Mouse (Mus musculus): ENCODE data around the gene Olfr769. TPM values are rescaled to one million over a fixed set of nuclear protein-coding genes. Genes with fewer than 3 reads are reported as not detected.
"Not testable (repeated sequence)": the region's sequence is repeated elsewhere in the genome, so short reads cannot be mapped to it uniquely, and the experiment has no call there.

Gene Olfr769
- polyA plus RNA-seq (2016; fragmentation: Nextera tagmentation; extraction: Ambion mirVana): not detected in 2 replicates

DNA sequence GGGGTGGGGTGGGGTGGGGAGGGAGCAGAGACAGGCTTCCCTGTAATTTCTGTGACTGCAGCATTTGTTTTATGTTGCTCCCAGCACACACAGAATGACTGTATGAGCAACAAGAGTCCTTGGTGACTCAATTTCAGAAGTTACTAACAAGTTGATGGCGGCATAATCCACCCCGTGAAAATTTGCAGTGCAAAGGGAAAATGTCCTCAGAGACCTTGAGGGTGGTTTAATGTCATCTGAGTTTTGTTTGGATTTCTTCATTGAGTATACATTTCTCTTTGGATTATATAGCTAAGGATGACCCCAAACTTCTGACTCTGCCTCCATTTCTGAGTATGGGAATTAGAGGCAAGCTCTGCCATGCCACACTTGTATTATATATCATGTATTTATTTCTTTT lies at the start of gene Olfr769:
Gene Olfr769, minus strand, starts transcription at position 101 of the 400 bp plus-strand sequence.
- WGBS: 90% methylated on average over 2 of the region's 2 CpGs

DNA sequence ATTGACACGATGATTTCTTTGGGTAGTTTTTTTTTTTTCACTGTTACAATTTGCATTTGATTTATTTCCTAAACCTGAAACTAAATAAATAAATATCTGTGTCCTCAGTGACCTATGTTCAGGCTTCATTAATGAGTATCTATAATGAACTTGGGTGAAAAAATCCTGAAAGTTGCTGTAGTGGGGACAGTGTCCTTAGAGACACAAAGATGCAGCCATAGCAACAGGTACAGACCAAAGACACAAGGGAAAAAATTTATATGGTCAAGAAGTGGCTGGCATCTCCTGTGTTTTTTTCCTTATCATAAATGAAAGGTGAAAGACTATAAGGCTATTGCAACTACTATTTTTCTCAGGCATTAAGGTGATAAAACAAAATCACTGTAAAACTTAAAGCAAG lies 47.0 kb upstream of the Olfr769 start, which contains the start of gene Olfr771:
Gene Olfr771, minus strand, starts transcription at position 101 of the 400 bp plus-strand sequence.
- no peaks in the 10 kb centered on the region for H3K9me3 ChIP-seq
- 90% methylated on average over 1 of the region's 1 CpGs for WGBS

More for the DNA sequence above, at the start of gene Olfr769:
- no peak for ATAC-seq (ENCODE audit: low FRiP score, low read depth)
- Histone ChIP-seq H3K27me3 (replicated peaks) (no peaks in the 10 kb centered on the region), H3K9me3 (no peaks in the 10 kb centered on the region), H3K9ac (no peak within 1 kb of the TSS), H3K36me3 (no peaks in the 10 kb centered on the region), H3K4me3 (no peak within 1 kb of the TSS), H3K4me2 (replicated peaks) (no peak within 1 kb of the TSS), H3K27ac (no peak within 1 kb of the TSS), H3K4me1 (no peaks in the 10 kb centered on the region)

DNA sequence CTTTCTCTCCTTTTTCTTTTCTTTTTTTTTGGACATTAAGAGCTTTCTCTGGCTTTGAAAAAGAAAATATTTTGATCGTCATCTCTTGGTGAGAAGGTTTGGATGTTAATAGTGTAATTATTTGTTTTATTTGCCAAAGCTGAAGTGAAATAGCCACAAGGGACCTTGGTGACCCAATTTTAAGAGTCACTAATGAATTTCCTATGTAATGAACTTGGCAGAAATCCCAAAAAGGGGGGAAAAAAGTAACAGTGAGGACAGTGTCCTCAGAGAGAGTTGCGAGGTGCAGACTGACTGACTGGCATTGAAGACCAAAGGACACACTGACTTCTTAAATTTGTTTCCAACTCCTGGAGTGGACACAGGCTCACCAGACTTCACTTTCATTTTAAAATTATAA lies 21.2 kb upstream of the Olfr769 start, which contains the start of gene Olfr770:
Gene Olfr770, minus strand, starts transcription at position 101 of the 400 bp plus-strand sequence.
- Histone ChIP-seq H3K9me3 (no peaks in the 10 kb centered on the region), H3K36me3 (no peaks in the 10 kb centered on the region), H3K4me2 (replicated peaks) (no peak within 1 kb of the TSS), H3K4me1 (no peaks in the 10 kb centered on the region), H3K27ac (no peak within 1 kb of the TSS), H3K27me3 (replicated peaks) (no peaks in the 10 kb centered on the region), H3K9ac (no peak within 1 kb of the TSS), H3K4me3 (no peak within 1 kb of the TSS)
- 90% methylated on average over 2 of the region's 2 CpGs for WGBS
- no peak for ATAC-seq (ENCODE audit: low FRiP score, low read depth)

More for the DNA sequence above, 47.0 kb upstream of the Olfr769 start, which contains the start of gene Olfr771:
- H3K36me3 ChIP-seq: no peaks in the 10 kb centered on the region
- no peak within 1 kb of the TSS for H3K4me3 ChIP-seq
- no peaks in the 10 kb centered on the region for H3K27me3 ChIP-seq (replicated peaks)
- no peak for ATAC-seq (ENCODE audit: low FRiP score, low read depth)
- H3K27ac ChIP-seq: no peak within 1 kb of the TSS
- H3K9ac ChIP-seq: no peak within 1 kb of the TSS
- H3K4me1 ChIP-seq: no peaks in the 10 kb centered on the region
- H3K4me2 ChIP-seq (replicated peaks): no peak within 1 kb of the TSS

DNA sequence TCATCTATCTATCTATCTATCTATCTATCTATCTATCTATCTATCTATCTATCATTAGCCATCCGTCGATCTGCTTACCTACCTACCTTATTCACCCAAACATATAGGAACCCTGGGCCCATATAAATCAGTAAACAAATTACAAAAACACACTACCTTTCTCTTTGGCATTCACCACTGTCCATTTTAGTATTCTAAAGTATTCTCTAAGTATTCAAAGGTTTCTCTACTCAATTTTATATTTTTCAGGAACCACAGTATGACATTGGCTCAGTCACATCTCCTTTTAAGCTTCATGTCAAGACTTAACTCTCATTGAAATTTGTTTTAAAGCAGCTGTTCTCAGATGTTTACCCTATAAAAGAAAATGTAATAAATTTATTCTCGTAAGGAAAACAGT lies 2.5 kb downstream of the Olfr769 start:
- no peaks in the 10 kb centered on the region for H3K4me1 ChIP-seq
- no peak overlapping the region for H3K27ac ChIP-seq
- no peaks in the 10 kb centered on the region for H3K27me3 ChIP-seq (replicated peaks)
- 96% methylated on average over 3 of the region's 3 CpGs for WGBS
- H3K4me3 ChIP-seq: no peak overlapping the region
- H3K4me2 ChIP-seq (replicated peaks): no peak overlapping the region
- no peaks in the 10 kb centered on the region for H3K36me3 ChIP-seq
- H3K9ac ChIP-seq: no peak overlapping the region
- no peak for ATAC-seq (ENCODE audit: low FRiP score, low read depth)
- no peaks in the 10 kb centered on the region for H3K9me3 ChIP-seq

DNA sequence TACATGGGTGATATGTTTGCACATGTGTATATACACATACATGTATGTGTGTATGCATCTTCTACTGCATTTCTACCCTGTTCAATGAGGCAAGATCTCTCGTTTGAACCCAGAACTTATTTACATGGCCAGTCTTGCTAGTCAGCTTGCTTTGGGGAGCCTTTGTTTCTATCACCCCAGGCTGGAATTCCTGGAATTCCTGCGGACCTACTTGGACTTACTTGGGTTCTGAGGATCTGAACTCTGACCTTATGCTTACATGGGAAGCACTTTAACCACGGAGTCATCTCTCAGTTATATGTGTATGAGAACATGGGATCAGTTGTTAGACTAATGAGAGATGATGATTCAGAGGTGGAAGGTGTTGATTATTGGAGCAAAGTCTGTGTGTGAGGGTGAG lies 16.4 kb downstream of the Olfr769 start:
- ATAC-seq (ENCODE audit: low FRiP score, low read depth): no peak
- Histone ChIP-seq H3K4me3 (no peak overlapping the region), H3K4me1 (no peaks in the 10 kb centered on the region), H3K27me3 (replicated peaks) (no peaks in the 10 kb centered on the region), H3K9me3 (no peaks in the 10 kb centered on the region), H3K9ac (no peak overlapping the region), H3K27ac (no peak overlapping the region), H3K4me2 (replicated peaks) (no peak overlapping the region), H3K36me3 (no peaks in the 10 kb centered on the region)
- WGBS: 41% methylated on average over 3 of the region's 3 CpGs

DNA sequence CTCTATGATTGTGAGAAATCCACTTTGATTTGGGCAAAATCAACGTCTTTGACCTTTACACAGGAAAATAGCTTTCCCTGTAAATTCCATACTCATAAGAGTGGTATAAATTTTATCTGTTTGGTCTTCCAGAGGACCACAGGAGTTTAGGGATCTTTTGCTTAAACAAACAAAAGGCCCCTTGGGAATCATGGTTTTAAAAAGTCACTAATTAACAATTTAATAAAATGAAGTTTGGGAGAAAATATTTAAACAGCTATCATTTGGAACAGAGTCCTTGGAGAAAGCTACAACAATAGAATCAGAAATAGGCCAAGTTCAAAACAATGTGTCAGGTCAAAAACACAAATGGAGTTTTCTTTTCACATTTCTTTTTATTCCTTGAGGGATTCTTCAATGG lies 18.4 kb downstream of the Olfr769 start, which contains the start of gene Olfr768:
Gene Olfr768, minus strand, starts transcription at position 101 of the 400 bp plus-strand sequence.
- H3K27ac ChIP-seq: no peak within 1 kb of the TSS
- no peaks in the 10 kb centered on the region for H3K9me3 ChIP-seq
- no peak within 1 kb of the TSS for H3K4me2 ChIP-seq (replicated peaks)
- ATAC-seq (ENCODE audit: low FRiP score, low read depth): no peak
- H3K36me3 ChIP-seq: no peaks in the 10 kb centered on the region
- 76% methylated on average over 1 of the region's 1 CpGs for WGBS
- no peaks in the 10 kb centered on the region for H3K4me1 ChIP-seq
- no peak within 1 kb of the TSS for H3K9ac ChIP-seq
- no peak within 1 kb of the TSS for H3K4me3 ChIP-seq
- H3K27me3 ChIP-seq (replicated peaks): no peaks in the 10 kb centered on the region

DNA sequence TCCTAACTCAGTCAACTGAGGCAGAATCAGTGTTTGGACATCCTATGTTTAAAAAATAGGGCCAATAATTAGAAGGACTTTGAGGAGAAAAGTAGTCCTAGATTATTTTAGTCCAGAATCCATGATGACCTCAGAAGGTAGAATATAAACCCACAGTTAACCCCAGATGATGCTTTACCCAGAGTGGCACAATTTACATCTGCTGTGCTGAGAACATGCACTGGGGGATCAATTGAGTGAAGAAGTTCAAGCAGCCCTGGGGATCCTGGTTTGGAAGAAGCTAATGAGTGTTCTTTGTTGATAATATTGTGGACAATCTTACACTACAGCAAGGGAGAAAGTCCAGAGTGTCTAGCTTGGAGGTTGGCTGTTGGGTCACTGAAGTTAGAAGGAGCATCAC lies 34.9 kb downstream of the Olfr769 start, which contains the start of gene Olfr767:
Gene Olfr767, minus strand, starts transcription at position 101 of the 400 bp plus-strand sequence.
- not testable (repeated sequence) for H3K27me3 ChIP-seq (replicated peaks); H3K4me2 ChIP-seq (replicated peaks); H3K4me1 ChIP-seq; H3K36me3 ChIP-seq; ATAC-seq (ENCODE audit: low FRiP score, low read depth); H3K9ac ChIP-seq; H3K9me3 ChIP-seq; H3K27ac ChIP-seq; H3K4me3 ChIP-seq

DNA sequence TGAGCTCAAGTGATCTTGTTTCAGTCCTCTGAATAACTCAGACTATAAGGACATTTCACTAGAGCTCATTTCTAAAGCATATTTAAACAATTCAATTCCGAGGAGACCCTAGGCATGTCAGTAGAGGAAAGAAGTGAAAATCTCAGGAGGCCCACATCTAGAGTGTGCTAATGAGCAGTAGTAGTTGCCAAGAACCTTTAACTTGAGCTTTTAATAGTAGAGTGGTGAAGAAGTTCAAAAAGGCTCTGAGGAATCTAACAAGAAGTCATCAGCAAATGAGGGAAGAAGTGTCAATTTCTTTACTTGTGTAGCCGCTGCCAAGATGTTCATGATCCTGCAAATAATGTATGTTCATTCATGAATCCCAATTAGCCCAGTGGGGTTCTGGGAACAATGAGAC lies 48.8 kb downstream of the Olfr769 start, which contains the start of gene Olfr766-ps1:
Gene Olfr766-ps1, minus strand, starts transcription at position 101 of the 400 bp plus-strand sequence.
- 88% methylated on average over 2 of the region's 2 CpGs for WGBS
- ATAC-seq (ENCODE audit: low FRiP score, low read depth): no peak
- H3K4me3 ChIP-seq: no peak within 1 kb of the TSS
- H3K4me2 ChIP-seq (replicated peaks): no peak within 1 kb of the TSS
- no peaks in the 10 kb centered on the region for H3K36me3 ChIP-seq
- no peaks in the 10 kb centered on the region for H3K27me3 ChIP-seq (replicated peaks)
- H3K9me3 ChIP-seq: no peaks in the 10 kb centered on the region
- no peak within 1 kb of the TSS for H3K9ac ChIP-seq
- H3K4me1 ChIP-seq: no peaks in the 10 kb centered on the region
- no peak within 1 kb of the TSS for H3K27ac ChIP-seq

Other genes starting within 250 kb of the Olfr769 start
- 20.1 and 20.4 TPM in 2 replicates for gene Gdf11, start 226.1 kb downstream of the Olfr769 start, polyA plus RNA-seq (2016; fragmentation: Nextera tagmentation; extraction: Ambion mirVana)
- 199 and 208 TPM in 2 replicates for gene Cd63, start 216.9 kb downstream of the Olfr769 start, polyA plus RNA-seq (2016; fragmentation: Nextera tagmentation; extraction: Ambion mirVana)
- gene Rdh5, start 195.0 kb downstream of the Olfr769 start, polyA plus RNA-seq (2016; fragmentation: Nextera tagmentation; extraction: Ambion mirVana): 13.5 and 15.7 TPM in 2 replicates
- 227 and 233 TPM in 2 replicates for gene Bloc1s1, start 193.8 kb downstream of the Olfr769 start, polyA plus RNA-seq (2016; fragmentation: Nextera tagmentation; extraction: Ambion mirVana)
- 7.9 and 8.3 TPM in 2 replicates for gene Itga7, start 184.0 kb downstream of the Olfr769 start, polyA plus RNA-seq (2016; fragmentation: Nextera tagmentation; extraction: Ambion mirVana)
- not detected in 2 replicates for gene Mettl7b, start 156.9 kb downstream of the Olfr769 start, polyA plus RNA-seq (2016; fragmentation: Nextera tagmentation; extraction: Ambion mirVana)
- gene Olfr9, start 128.4 kb downstream of the Olfr769 start, polyA plus RNA-seq (2016; fragmentation: Nextera tagmentation; extraction: Ambion mirVana): not detected in 2 replicates
- gene Olfr763, start 107.1 kb downstream of the Olfr769 start, polyA plus RNA-seq (2016; fragmentation: Nextera tagmentation; extraction: Ambion mirVana): not detected in 2 replicates
- gene Olfr764-ps1, start 78.0 kb downstream of the Olfr769 start, polyA plus RNA-seq (2016; fragmentation: Nextera tagmentation; extraction: Ambion mirVana): not detected in 2 replicates
- not detected in 2 replicates for gene Olfr765, start 67.9 kb downstream of the Olfr769 start, polyA plus RNA-seq (2016; fragmentation: Nextera tagmentation; extraction: Ambion mirVana)
- not detected in 2 replicates for gene Olfr766-ps1, start 48.9 kb downstream of the Olfr769 start, polyA plus RNA-seq (2016; fragmentation: Nextera tagmentation; extraction: Ambion mirVana)
- not detected in 2 replicates for gene Olfr767, start 35.0 kb downstream of the Olfr769 start, polyA plus RNA-seq (2016; fragmentation: Nextera tagmentation; extraction: Ambion mirVana)
- gene Olfr768, start 18.5 kb downstream of the Olfr769 start, polyA plus RNA-seq (2016; fragmentation: Nextera tagmentation; extraction: Ambion mirVana): not detected in 2 replicates
- not detected in 2 replicates for gene Olfr770, start 21.1 kb upstream of the Olfr769 start, polyA plus RNA-seq (2016; fragmentation: Nextera tagmentation; extraction: Ambion mirVana)
- not detected in 2 replicates for gene Olfr771, start 46.9 kb upstream of the Olfr769 start, polyA plus RNA-seq (2016; fragmentation: Nextera tagmentation; extraction: Ambion mirVana)
- gene Olfr772, start 60.1 kb upstream of the Olfr769 start, polyA plus RNA-seq (2016; fragmentation: Nextera tagmentation; extraction: Ambion mirVana): not detected in 2 replicates
- gene Olfr773, start 69.6 kb upstream of the Olfr769 start, polyA plus RNA-seq (2016; fragmentation: Nextera tagmentation; extraction: Ambion mirVana): not detected in 2 replicates
- not detected in 2 replicates for gene Olfr774, start 118.3 kb upstream of the Olfr769 start, polyA plus RNA-seq (2016; fragmentation: Nextera tagmentation; extraction: Ambion mirVana)
- not detected in 2 replicates for gene Olfr775, start 130.6 kb upstream of the Olfr769 start, polyA plus RNA-seq (2016; fragmentation: Nextera tagmentation; extraction: Ambion mirVana)
- gene Olfr776, start 141.3 kb upstream of the Olfr769 start, polyA plus RNA-seq (2016; fragmentation: Nextera tagmentation; extraction: Ambion mirVana): not detected in 2 replicates
- not detected in 2 replicates for gene Olfr777, start 153.6 kb upstream of the Olfr769 start, polyA plus RNA-seq (2016; fragmentation: Nextera tagmentation; extraction: Ambion mirVana)
- not detected in 2 replicates for gene Olfr780, start 200.3 kb upstream of the Olfr769 start, polyA plus RNA-seq (2016; fragmentation: Nextera tagmentation; extraction: Ambion mirVana)
- not detected in 2 replicates for gene Olfr781, start 211.0 kb upstream of the Olfr769 start, polyA plus RNA-seq (2016; fragmentation: Nextera tagmentation; extraction: Ambion mirVana)
- gene Olfr782, start 231.0 kb upstream of the Olfr769 start, polyA plus RNA-seq (2016; fragmentation: Nextera tagmentation; extraction: Ambion mirVana): not detected in 2 replicates

Measured in neural tube, embryonic 12.5 days (tissue).